Mouse (Mus musculus) gastrocnemius, adult 2 months (tissue): ENCODE measurements around the gene Htt. TPM values are rescaled to one million over a fixed set of nuclear protein-coding genes. Genes with fewer than 3 reads are reported as not detected.
A peak's percentile ranks its signal among the peaks of the same experiment; 100 is the strongest.

Experiments used
- DNase-seq: peaks from one replicate; pipeline ENCODE4 v3.0.0; 2022
- H3K27ac ChIP-seq: fragments of 200-600 bp; 2 replicates; pipeline ENCODE4 v1.8.1; 2022; ENCODE audit warnings: mild to moderate bottlenecking
- H3K4me3 ChIP-seq: fragments of 200-600 bp; 2 replicates; pipeline ENCODE4 v1.8.1; 2022; ENCODE audit warnings: mild to moderate bottlenecking, moderate library complexity
- CTCF ChIP-seq: fragments of 200-600 bp; IDR thresholded peaks from 2 replicates; pipeline ENCODE4 v1.8.1; 2022; ENCODE audit warnings: antibody characterized with exemption, mild to moderate bottlenecking, moderate library complexity
- intact Hi-C: fragments of 180-260 bp; cut with DNase I; formaldehyde crosslinking; loops from one replicate; pipeline ENCODE4 v1.15.1; 2025
- microRNA-seq: library from miRNA; unstranded; fragments of <30 nt; microRNA quantifications from one replicate; pipeline ENCODE4 v1.2.0, GENCODE M21; 2021
- total RNA-seq, 2 experiments: library from RNA; stranded (reverse); gene quantifications; 2 replicates each; pipeline ENCODE4 v1.2.3; 2021

Htt gene
- total RNA-seq, 2 experiments from 2014 or later = 7.2 to 9.9 TPM

DNA sequence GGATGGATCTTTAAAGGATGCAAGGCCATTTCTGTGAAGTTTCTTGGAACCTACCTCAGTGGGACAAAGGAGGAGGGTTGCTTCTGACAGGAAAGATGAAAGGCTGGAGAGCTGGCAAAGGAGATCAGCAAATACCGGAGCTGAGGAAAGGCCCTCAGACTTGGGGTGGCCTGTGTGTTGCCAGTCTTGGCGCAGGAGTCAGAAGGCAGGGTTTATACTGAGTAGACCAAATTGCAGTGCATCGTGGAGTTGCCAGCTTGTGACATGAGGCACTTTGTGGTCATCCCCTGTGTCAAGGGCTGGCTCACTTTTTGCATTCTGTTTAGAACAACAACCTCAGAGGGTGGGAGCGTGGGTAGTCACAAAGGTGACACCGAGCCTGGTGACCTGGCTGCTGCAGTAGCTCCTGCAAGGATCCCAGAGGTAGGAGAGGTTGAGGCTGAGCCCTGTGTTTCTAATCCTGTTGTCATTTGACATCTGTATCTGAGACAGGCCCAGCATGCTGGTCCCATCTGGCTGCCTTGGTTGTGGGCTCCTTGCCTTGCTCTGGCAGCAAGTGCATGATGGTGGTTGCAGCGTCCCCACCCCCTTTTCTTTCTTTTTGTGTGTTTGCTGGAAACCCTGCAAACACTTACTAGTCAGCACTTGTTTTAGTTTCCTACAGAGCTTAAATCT lies 189.1 kb downstream of the Htt start:
- DNase-seq = no peak
- Histone ChIP-seq H3K27ac (peak overlapping the region; percentile 43), H3K4me3 (peak overlapping the region; percentile 87)
- no peak for TF ChIP-seq CTCF
- intact Hi-C loops = loop anchor here (2.0 kb wide), 1 partner anchor 22 kb away; no protein-coding TSS in a partner anchor

DNA sequence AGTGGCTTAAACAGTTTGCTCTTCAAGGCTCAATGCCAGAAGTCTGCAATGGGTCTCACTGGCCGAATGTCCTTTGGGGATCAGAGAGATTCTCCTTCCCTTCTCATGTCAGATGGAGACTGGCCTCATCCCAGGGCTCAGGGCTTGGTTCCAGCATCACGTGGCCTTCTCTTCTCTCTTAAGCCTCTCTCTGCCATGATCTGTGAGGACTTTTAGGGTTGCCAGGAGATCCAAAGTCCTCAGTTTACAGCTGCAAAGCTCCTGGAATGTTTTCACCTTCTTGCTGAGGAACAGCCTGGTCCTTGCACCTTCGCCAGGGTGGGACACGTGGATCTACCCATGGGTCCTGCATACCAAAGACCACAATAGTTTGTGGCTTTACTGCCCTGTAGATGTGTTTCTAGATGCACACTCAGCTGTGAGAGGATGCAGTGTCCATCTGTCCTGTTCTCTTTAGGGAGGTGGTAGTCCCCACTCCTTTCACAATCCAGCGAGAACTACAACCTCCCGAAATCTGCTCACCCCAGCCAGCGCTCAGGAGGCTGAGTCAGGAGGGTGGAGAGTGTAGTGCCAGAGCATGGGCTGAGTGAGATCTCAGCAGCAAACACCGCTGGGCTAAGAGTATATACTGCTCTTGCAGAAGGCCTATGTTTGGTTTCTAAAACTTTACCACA lies 189.8 kb downstream of the Htt start:
- peak; percentile 58 for DNase-seq
- no peak for TF ChIP-seq CTCF
- no peak overlapping the region for H3K27ac ChIP-seq
- intact Hi-C loops = loop anchor here (2.0 kb wide), 1 partner anchor 22 kb away; no protein-coding TSS in a partner anchor
- no peak overlapping the region for H3K4me3 ChIP-seq

DNA sequence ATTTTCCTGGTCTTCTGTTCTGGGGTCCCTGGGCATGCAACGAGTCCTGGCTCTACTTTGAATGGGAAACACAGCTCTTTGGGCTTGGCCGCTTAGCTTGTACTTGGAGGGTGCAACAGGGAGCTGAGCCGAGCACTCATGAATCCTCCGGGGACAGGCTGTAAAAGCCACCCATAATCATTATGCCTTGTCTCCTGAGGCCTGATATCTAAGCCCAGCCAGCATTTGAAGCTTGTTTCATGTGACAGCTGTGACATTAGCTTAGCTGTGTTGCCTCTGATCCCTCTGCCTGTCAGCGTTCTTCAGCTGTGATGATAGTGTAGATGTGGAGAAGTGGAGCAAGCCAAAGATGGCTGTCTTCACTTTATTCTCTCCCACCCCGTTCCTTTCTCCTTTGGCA lies 193.0 kb downstream of the Htt start:
- H3K27ac ChIP-seq = no peak overlapping the region; the same call in 1 of the 2 replicates
- DNase-seq = no peak
- H3K4me3 ChIP-seq = no peak overlapping the region
- intact Hi-C loops = no loop called here
- TF ChIP-seq CTCF = no peak

- Histone ChIP-seq H3K27ac (peak overlapping the region; percentile 20; the same call in 1 of the 2 replicates), H3K4me3 (no peak overlapping the region)
- TF ChIP-seq CTCF = no peak
- DNase-seq = peak; percentile 59
- intact Hi-C loops = no loop called here
Measured at GRCm38 (mm10) chr5:34955630-34956029, 194.1 kb downstream of the Htt start.

GRCm38 (mm10) chr5:34956151-34956550 lies 194.6 kb downstream of the Htt start:
- H3K4me3 ChIP-seq = no peak overlapping the region
- intact Hi-C loops = no loop called here
- no peak for TF ChIP-seq CTCF
- H3K27ac ChIP-seq = no peak overlapping the region
- DNase-seq = no peak

DNA sequence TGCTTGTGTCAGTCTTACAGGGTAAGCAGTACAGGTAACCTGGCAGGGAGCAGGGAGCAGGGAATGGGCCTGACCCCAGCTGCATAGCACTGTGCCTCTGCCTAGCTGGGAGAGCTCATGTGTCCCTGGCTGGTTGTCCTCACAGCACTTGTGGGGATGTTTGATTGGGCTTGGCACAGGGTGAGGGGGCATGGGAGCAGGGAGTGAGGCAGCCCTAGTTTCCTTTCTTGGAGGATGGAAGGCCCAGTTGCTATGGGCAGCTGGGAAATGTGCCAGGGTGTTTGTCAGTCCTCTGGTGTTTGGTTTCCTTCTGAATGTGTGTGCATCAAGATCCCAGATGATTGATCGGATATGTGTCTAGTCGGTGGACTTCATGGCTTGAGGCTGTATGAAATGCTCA lies 195.5 kb downstream of the Htt start:
- H3K4me3 ChIP-seq = no peak overlapping the region
- intact Hi-C loops = no loop called here
- no peak overlapping the region for H3K27ac ChIP-seq
- TF ChIP-seq CTCF = no peak
- DNase-seq = peak; percentile 57

GRCm38 (mm10) chr5:34960021-34960420 lies 198.5 kb downstream of the Htt start:
- no peak for DNase-seq
- no peak for TF ChIP-seq CTCF
- Histone ChIP-seq H3K4me3 (no peak overlapping the region), H3K27ac (no peak overlapping the region)
- intact Hi-C loops = no loop called here

Small RNA genes within 50 kb of the gene (microRNA-seq; reads per million reads assigned to microRNA genes)
- gene Mir467g = not detected

Other genes with a start within 250 kb of the Htt start
- gene Tnip2, start 247.7 kb upstream of the Htt start, total RNA-seq = 1 to 10 TPM; 2.3 to 3.0 TPM
- 1 to 10 TPM in 1 of 2 experiments, under 1 TPM in 1; 0.98 to 7.7 TPM for gene Sh3bp2, start 235.9 kb upstream of the Htt start, total RNA-seq
- 10 to 100 TPM; 72.3 to 74.9 TPM for gene Add1, start 188.1 kb upstream of the Htt start, total RNA-seq
- gene Mfsd10, start 124.5 kb upstream of the Htt start, total RNA-seq = 1 to 10 TPM; 4.2 to 6.4 TPM
- gene Nop14, start 101.6 kb upstream of the Htt start, total RNA-seq = 10 to 100 TPM; 14.6 to 15.2 TPM
- gene Grk4, start 101.4 kb upstream of the Htt start, total RNA-seq = 1 to 10 TPM; 1.0 to 4.2 TPM
- gene Msantd1, start 146.3 kb downstream of the Htt start, total RNA-seq = 1 to 10 TPM in 1 of 2 experiments, under 1 TPM in 1; 0.33 to 1.1 TPM
- gene Rgs12, start 187.7 kb downstream of the Htt start, total RNA-seq = 1 to 10 TPM; 2.2 to 3.0 TPM